Mouse (Mus musculus) gastrocnemius, postnatal 36 days (tissue): ENCODE data around the gene Sec61b. TPM values are rescaled to one million over a fixed set of nuclear protein-coding genes. Genes with fewer than 3 reads are reported as not detected.
A peak's percentile ranks its signal among the peaks of the same experiment; 100 is the strongest.

Experiments used
- DNase-seq, 2 experiments: peaks; one replicate each; pipeline ENCODE4 v3.0.0; 2022
- intact Hi-C: fragments of 180-260 bp; cut with DNase I; formaldehyde crosslinking; loops from one replicate; pipeline ENCODE4 v1.15.1; 2025
- long read RNA-seq, 2 experiments: library from polyadenylated mRNA; stranded (forward); transcript quantifications; one replicate each; pipeline ENCODE4 v2.0.0; 2021
- total RNA-seq, 2 experiments: library from RNA; stranded (reverse); gene quantifications; 2 replicates each; pipeline ENCODE4 v1.2.3; 2021

Gene Sec61b
- 10 to 100 TPM; 41.6 to 55.7 TPM for total RNA-seq
- long read RNA-seq, experiment 1, transcript Sec61b-201 (4 exons, 564 nt): major isoform, 41 of 50 reads
- long read RNA-seq, experiment 1, partial matches to known transcripts: 4 of 50 reads
- long read RNA-seq, experiment 1, other reads (novel, unspliced or antisense): 4 of 50 reads
- long read RNA-seq, experiment 2, transcript Sec61b-201 (4 exons, 564 nt): major isoform, 65 of 96 reads
- long read RNA-seq, experiment 2, partial matches to known transcripts: 20 of 96 reads
- long read RNA-seq, experiment 2, other reads (novel, unspliced or antisense): 10 of 96 reads

DNA sequence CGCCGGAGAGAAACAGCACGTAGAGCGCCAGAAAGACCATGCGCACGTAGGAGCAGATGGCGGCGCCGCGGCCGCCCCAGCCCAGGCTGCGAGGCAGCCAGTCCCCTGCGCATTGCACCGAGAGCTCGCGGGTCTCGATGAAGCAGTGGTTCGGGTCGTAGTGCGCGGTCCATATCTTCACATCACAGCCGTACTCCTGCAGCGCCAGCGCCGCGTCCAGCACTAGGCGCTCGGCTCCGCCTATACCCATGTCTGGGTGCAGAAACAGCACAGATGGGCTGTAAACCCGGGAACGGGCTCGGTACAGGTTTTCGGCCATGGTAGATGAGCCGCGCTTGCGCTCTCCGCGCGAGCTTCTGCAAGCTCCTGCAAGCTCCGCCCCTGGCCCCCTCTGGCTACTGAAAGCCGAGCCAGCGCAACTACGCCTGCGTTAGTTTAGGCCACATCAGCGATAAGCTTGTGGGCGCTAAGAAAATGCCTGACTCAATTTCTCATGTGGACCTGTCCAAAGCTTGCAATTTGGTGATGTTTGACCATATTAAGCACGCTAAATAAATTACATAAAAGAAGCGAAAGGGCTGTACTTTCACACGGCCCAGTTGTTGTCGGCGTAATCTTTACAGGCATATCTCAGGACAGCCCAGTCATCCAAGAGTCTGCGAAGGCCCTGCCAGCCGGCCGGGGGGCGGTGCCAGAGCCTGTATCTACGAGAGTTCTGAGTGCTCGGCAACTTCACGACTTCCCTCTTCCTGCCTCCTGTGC is at the start of gene Sec61b, which contains the start of gene Alg2:
Sec61b (plus strand) TSS at position 691 of the 762 bp plus-strand sequence.
Alg2 (minus strand) TSS at position 366 of the 762 bp plus-strand sequence.
- peak; percentile 94 to 95 for DNase-seq
- intact Hi-C loops: loop anchor here (5.0 to 10.0 kb wide), 2 partner anchors 37 to 571 kb away; partner anchors contain the start of gene Nr4a3

DNA sequence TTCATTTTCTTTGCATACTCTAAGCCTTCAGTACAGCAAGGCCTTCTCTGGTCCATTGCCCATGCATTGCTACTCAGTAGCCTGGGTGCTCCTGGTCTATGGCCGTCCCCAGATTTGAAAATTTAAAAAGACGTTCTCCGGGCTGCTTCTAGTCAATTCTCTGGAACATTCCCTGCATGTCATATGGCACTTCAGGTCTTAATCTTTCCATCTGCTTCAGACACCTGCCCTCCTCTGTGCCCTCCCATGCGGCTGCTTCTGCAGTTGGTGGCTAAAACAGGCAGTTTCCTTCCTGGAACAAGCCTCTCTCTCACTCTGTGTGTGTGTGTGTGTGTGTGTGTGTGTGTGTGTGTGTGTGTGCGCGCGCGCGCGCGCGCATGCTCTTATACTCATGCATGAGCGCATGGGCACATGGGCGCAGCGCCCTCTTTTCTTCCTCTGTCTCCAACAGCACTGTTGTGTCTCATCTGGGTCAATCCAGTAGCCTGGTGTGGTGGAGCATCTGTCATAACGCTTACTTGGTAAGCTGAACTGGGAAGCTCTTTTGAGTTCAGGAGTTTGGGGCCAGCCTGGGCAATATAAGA is 49.1 kb upstream of the Sec61b start:
- intact Hi-C loops: loop anchor here (10.0 kb wide), 1 partner anchor 709 kb away; no protein-coding TSS in a partner anchor
- DNase-seq: no peak

DNA sequence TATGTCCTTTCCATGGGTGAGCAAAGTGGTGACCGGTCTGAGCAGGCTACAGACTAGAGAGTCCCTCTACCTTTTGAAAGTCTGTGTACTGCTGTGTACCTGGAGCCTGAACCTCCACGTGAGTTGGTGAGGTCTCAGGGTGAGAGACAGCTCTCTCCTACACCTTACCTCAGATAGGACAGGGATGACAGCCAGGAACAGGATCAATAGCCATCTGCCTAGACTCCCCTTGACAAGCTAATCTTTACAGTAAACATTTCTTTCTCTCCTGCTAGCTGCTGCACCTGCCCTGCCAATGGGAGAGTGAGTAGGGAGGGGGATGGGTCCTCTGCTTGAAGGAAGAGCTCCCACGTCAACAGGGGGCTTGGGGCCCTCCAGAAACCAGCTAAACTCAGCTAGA is 46.9 kb upstream of the Sec61b start:
- no peak for DNase-seq
- intact Hi-C loops: loop anchor here (10.0 kb wide), 1 partner anchor 707 kb away; no protein-coding TSS in a partner anchor

DNA sequence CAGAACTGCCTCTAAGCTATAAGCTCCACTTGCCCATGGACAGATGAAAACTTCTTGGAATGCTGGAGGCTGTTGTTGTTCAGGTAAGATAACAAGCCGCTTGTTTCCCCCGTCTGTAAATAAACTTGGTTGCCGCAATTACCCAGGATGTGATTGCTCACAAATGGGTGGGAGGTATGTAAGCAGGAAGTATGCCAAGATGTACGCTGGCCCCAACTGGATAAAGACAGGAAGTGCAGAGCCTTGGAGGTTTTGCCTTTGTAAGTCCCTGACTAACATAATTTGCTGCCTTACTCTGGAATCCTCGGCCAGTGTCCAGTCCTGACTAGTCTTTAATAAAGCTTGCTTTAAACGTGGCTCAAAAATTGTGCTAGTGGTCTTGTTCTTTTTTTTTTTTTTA is 43.9 kb upstream of the Sec61b start:
- DNase-seq: no peak
- intact Hi-C loops: loop anchor here (10.0 kb wide), 2 partner anchors 624 to 764 kb away; no protein-coding TSS in a partner anchor

DNA sequence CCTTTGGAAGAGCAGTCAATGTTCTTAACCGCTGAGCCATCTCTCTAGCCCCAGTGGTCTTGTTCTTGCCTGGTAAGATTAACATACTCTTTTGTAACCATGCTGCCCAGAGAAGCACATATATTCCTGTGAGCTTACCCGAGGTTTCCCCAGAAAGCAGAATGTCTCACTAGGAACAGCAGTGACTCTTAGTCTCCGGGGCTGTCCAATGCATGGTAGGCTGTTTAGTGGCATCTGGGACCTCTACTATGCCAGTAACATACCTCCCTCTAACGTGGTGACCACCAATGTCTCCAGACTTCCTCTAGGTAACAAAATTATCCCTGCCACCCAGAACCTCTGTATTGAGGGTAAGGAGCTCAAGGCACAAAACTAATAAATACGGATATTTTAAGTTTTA is 43.4 kb upstream of the Sec61b start:
- intact Hi-C loops: loop anchor here (10.0 kb wide), 2 partner anchors 624 to 764 kb away; no protein-coding TSS in a partner anchor
- DNase-seq: no peak

DNA sequence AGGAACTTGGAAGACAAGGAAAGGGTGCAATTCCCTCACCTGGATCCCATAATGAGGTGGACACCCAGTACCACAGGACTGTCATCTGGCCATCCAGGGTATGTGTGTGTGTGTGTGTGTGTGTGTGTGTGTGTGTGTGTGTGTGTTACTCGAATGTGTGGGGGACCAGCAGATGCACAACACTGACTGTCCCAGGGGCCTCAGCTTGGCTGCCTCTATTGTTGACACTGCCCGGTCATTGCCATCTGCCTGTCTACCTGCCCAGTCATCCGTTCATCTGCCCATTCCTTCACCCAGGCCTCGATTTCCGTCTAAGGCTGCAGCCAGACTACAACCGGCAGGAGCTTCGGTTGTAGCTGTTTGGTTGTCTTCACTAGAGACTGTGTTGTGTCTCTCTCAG is 41.7 kb upstream of the Sec61b start:
- intact Hi-C loops: loop anchor here (10.0 kb wide), 2 partner anchors 622 to 762 kb away; no protein-coding TSS in a partner anchor
- DNase-seq: no peak

DNA sequence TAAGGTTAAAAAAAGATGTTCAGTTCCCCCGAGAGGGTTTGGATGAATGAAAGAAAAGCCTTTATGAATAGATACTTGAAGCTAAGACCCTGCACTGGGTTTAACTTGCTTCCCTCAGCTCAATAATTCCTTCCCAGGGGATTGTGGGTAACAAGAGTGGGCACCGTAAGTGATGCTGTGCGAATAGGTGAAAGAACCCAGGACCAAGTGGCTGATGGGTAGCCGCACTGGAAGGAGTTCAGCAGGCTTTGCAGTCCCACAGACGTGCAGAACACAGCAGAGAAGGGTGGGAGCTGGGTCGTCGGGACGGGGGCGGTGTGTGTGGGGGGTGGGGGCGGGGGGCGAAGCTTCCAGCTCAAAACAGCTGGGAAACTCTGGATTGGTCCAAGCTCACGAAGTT is 39.3 kb upstream of the Sec61b start:
- no peak for DNase-seq
- intact Hi-C loops: loop anchor here (5.0 to 10.0 kb wide), 4 partner anchors 37 to 760 kb away; partner anchors contain the start of genes Alg2 and Sec61b

DNA sequence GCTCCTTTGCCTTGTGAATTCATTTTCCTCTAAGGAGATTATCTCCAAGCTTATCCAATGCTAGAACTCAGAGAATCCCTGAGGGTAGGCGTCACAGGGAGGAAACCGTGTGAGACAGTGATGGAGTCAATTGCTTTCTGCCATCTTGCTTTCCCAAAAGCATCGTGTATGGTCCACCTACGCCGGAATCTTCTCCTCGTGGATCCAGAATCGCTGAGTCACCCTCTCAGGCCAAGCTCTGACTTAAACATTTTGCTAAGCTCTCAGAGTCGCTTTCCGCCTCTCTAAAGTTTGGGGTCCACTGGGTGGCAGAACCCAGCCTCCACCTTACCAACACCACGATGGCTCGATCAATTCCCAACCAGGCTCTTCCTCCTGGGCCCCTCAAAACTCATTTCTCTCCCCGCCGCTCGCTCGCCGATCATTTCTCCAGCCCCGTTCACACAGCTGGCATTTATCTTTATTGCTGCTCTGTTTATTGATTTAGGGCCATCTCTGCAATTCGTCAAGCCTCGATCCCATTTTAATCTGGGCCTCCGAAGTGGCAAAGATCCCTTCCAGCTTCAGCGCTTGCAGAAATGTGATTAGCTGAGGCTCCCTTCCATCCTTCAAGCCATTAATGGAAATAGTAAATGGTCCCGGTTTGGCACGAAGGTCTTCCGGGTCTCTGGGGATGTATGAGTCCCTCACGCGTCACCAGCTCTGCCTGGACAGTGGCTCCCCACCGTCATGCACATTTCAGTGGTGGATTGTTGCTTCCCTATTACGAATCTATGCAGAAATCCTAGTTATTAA is 38.7 kb upstream of the Sec61b start:
- intact Hi-C loops: loop anchor here (5.0 to 10.0 kb wide), 4 partner anchors 37 to 759 kb away; partner anchors contain the start of genes Alg2 and Sec61b
- DNase-seq: no peak

DNA sequence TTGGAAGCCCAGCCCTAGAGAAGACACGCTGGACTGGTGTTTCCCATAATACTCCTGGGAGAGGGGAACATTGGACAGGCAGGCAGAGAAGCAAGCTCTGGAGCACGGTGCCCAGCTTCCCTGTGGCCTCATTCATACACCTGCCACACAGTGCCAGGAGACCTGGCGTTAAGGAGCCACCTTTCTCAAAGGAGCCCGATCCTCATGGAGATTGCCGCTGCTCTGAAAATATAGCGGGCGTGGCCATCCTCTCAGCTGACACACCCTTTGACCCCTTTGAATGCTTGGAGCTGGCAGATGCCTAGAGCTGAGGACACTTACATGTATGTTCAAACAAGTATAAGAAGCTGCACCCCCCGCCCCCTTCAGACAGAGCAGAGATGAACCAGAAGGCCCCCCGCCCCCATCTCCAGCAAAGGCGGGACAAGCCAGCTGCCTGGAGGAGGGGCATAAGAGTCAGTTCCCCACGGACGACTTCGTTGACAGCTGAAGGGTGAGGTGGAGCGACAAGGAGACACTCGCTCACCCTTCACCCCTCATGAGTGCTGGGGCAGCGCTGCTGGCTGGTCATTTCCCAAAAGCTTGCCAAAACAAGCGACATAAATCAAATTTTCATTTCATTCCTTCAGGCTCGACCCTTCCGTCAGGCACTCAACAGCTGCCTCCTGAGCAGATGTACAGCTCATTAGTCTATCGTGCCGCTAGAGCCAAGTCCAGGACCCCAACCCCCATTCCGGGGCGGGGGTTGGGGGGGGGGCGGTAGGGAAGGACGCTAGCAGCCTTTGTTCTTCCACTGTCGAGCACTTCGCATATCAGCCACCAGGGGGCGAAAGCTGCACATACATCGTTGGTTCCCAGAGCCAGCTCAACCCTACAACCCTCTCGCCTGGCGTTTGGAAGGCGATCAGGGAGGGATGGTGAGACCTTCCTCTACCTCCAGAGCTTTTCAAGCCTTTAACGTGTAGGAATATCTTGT is 36.8 kb upstream of the Sec61b start:
- peak; percentile 75 to 78 for DNase-seq
- intact Hi-C loops: loop anchor here (2.0 to 10.0 kb wide), 5 partner anchors 35 to 757 kb away; partner anchors contain the start of genes Alg2 and Sec61b

DNA sequence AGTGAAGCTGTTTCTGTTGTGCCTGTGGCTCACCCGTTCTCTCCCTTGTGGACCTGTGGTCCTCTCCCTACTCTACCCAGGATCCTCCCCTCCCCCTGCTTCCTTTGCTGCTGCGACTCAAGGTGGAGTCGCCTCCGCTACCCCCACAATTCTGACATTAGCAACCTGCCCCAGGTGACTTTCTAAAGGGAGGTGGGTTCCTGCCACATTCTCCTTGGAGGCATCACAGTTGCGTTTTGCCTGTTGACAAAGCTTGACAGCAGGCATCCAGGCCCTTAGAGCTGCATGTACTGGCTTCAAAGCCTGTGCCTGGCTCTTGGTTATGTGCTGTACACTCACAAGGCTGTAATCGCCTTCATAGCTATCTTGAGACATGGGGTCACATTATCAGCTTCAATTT is 35.5 kb upstream of the Sec61b start:
- intact Hi-C loops: loop anchor here (2.0 to 10.0 kb wide), 5 partner anchors 33 to 756 kb away; partner anchors contain the start of genes Alg2 and Sec61b
- DNase-seq: no peak

DNA sequence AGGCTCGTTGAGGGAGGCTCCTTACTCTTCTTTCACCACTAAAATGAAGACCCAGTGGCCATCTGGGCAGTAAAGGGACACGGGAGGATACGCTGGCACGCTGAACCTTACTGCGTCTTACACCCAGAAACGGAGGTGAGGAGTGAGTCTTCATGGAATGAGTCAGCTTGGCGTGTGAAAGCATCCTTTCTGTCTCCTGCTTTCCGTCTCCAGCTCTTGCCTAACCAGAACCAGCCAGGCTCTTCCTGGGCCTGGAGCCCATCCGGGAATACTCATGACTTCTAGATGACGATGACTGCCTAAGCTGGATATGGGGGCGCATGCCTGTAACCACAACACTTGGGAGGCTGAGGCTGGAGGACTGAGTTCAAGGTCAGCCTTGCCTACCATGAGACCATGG is 33.5 kb upstream of the Sec61b start:
- DNase-seq: no peak
- intact Hi-C loops: no loop called here

DNA sequence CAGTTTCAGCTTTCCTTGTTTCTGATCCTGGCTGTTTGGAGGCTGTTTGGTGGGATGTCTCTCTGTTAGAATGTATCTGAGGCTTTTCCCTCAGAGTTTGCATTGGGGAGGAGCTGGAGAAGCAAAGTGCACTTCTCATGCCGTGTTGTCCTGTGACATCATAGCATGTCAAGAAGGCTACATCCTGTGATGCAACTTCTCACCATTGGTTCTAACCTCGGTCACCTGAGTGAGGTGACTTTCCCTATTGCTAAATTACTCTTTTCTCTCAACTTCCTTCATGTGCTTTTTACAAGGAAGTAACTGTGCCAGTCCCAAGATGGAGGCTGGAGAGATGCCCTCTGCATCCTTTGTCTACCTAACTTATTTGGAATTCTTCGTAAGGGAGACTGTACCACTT is 25.9 kb upstream of the Sec61b start:
- intact Hi-C loops: no loop called here
- DNase-seq: no peak

DNA sequence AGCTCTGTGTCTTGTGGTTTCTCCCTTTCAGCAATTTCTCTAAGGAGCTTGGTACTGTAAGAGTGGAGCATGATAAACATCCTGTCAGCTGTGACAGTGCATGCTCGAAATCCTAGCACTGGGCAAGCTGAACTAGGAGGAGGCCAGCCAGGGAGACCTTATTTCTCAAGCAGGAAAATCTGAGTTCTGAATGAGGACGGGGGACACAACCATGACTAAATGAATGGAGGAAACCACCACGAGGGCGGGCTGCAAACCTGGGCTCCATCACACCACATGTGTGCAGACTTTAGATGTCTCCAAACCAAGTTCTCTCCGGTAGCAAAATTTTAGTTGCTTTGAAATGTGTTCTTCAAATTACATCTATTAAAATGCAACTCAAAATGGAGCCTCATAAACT is 25.3 kb upstream of the Sec61b start:
- DNase-seq: no peak
- intact Hi-C loops: no loop called here

DNA sequence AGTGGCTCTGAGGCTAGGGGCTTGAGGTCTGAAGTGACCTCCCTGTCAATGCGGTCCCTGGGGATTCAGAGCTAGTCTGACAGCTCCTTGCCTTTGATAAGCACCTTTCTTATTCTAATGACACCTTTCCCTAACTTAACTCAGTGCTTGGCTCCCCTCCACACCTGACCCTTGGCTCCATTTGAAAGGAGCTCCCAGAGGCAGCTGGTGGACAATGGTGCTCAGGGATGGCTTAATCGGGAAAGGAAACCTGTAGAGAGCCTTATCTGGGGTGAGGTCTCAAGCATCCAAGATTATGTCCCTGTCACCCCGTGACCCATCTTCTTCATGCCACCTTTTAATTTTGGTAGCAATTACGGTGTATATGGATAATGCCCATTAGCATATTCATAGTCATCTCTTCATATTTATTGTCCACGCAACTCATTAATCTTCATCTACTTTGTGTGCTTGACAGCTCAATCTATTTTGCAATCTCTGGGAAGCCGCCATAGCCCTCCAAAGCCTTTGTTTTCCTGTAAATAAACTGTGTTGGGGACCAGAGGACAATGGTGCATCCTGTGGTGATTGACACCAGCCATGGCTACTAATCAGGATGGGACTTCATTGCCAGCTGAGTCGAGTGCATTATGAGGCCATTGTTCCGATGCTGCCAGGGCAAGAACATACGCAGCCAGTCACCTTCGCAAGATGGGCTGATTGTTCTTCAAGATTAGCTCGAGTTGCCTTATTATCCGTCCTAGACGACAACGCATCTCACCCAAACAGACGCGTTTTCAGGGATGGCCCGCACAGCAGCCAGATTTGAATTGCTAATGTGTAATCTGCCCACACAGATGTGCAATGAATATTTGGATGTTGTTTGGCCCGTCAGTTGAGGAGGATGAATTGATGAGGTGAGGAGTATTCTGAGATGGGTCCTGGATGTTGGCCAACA is 24.6 kb upstream of the Sec61b start:
- intact Hi-C loops: no loop called here
- no peak for DNase-seq

DNA sequence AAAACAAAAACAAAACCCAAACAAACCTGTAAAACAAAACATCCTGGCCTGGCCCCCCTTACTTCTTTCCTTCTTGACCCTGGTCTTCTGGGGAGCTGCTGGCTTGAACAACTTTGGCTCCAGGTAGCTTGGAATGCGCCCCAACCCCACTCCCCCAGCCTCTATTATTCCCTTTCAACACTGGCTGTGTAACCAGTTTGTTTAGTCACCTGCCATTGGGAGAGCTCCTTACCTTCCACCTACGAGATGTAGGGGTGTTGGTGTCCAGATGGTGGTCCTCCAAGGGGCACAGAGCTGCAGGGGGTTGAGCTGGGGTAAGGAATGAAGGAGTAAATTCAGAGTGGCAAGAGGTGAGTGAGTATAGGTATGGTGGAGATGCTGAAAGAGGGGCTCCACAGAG is 7.3 kb upstream of the Sec61b start:
- intact Hi-C loops: no loop called here
- no peak for DNase-seq

DNA sequence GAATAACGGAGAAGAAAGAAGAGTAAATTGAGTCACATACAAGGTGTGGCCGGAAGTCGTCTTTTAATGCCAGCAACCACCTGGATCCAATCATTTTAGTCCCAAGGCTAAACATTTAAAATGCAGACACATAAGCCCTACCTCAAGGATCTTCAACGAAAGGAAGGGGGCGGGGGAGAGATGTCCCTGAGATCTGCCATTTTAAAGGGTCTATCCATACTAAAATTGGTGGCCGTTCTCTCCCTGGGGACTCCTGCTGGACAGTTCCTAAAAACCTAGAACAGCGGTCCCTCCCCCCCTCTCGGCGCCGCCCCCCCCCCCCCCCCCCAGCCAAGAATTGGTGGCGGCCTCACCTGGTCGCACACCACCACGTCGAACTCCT is 881 bp upstream of the Sec61b start:
- DNase-seq: no peak
- intact Hi-C loops: loop anchor here (5.0 to 10.0 kb wide), 2 partner anchors 36 to 571 kb away; partner anchors contain the start of gene Nr4a3
